Comparison of ENCODE assay signal across 7 mouse cellular contexts in genomic region chr11:98075195-98075808, GRCm38 (mm10). TPM values are rescaled to one million over a fixed set of nuclear protein-coding genes. Genes with fewer than 3 reads are reported as not detected.
DNase-seq lines count a peak whose midpoint lies in the region; ATAC-seq and TF ChIP-seq lines count a peak whose summit lies in the region.

No protein-coding gene starts in this region.

- TF ChIP-seq CTCF in intestine, postnatal 0 days (IDR thresholded peaks at IDR 0.05; ENCODE audit: low read depth) = peak; percentile 93
- TF ChIP-seq CTCF in small intestine, adult 2 months (IDR thresholded peaks at IDR 0.05; ENCODE audit: extremely low read depth, insufficient read length, insufficient replicate concordance, low read depth, low read length) = peak; percentile 86; the same call in 1 of the 2 replicates

- 22% methylated on average over 13 of the region's 13 CpGs for WGBS in intestine, postnatal 0 days
- WGBS in midbrain, embryonic 14.5 days = 15% methylated on average over 13 of the region's 13 CpGs
- 22% methylated on average over 13 of the region's 13 CpGs for WGBS in small intestine, adult 2 months

- no peaks in the 10 kb centered on the region for H3K27me3 ChIP-seq in intestine, postnatal 0 days (replicated peaks; ENCODE audit: control insufficient read depth, insufficient read depth, low read length)
- no peaks in the 10 kb centered on the region for H3K27me3 ChIP-seq in midbrain, embryonic 14.5 days (ENCODE audit: control insufficient read depth, insufficient read depth, low read length)
- no peaks in the 10 kb centered on the region for H3K27me3 ChIP-seq in small intestine, adult 2 months (ENCODE audit: control insufficient read depth, insufficient read depth, low read length)

- no peaks in the 10 kb centered on the region for H3K4me1 ChIP-seq in intestine, postnatal 0 days (replicated peaks; ENCODE audit: control insufficient read depth, insufficient read depth, low read length)
- H3K4me1 ChIP-seq in midbrain, embryonic 14.5 days (ENCODE audit: control insufficient read depth, insufficient read depth, low read length) = no peaks in the 10 kb centered on the region
- H3K4me1 ChIP-seq in small intestine, adult 2 months (ENCODE audit: control insufficient read depth, insufficient read depth, insufficient read length, low read length) = no peaks in the 10 kb centered on the region

- H3K36me3 ChIP-seq in intestine, postnatal 0 days (ENCODE audit: control insufficient read depth, insufficient read depth) = no peaks in the 10 kb centered on the region
- no peaks in the 10 kb centered on the region for H3K36me3 ChIP-seq in midbrain, embryonic 14.5 days (ENCODE audit: control insufficient read depth, insufficient read depth, low read length)
- H3K36me3 ChIP-seq in small intestine, adult 2 months (ENCODE audit: control insufficient read depth, insufficient read depth, low read length) = no peaks in the 10 kb centered on the region

- H3K27ac ChIP-seq in intestine, postnatal 0 days (ENCODE audit: low read depth, low read length) = no peak overlapping the region
- no peak overlapping the region for H3K27ac ChIP-seq in midbrain, embryonic 14.5 days (replicated peaks; ENCODE audit: low read depth, low read length)
- no peak overlapping the region for H3K27ac ChIP-seq in small intestine, adult 2 months (ENCODE audit: insufficient read depth, low read depth, low read length)

- DNase-seq in adrenal gland, adult 8-10 months = peak; percentile 78
- peak; percentile 82 for DNase-seq in embryo, embryonic 11.5 days (ENCODE audit: low read depth, low spot score)
- peak; percentile 91 to 97 for DNase-seq in left cerebral cortex, postnatal 25 days (ENCODE audit: low spot score in 2 of 2)
- peak; percentile 93 for DNase-seq in midbrain, embryonic 14.5 days

- TF ChIP-seq POLR2A in small intestine, adult 2 months (IDR thresholded peaks at IDR 0.05; ENCODE audit: low read depth, low read length) = no peak

- no peaks in the 10 kb centered on the region for H3K9me3 ChIP-seq in intestine, postnatal 0 days (ENCODE audit: control insufficient read depth)
- no peaks in the 10 kb centered on the region for H3K9me3 ChIP-seq in midbrain, embryonic 14.5 days (ENCODE audit: control insufficient read depth, low read length)

- peak; percentile 74 for ATAC-seq in granulocyte monocyte progenitor cell, adult 5-6 weeks (replicated peaks; ENCODE audit: poor library complexity, severe bottlenecking)
- ATAC-seq in intestine, postnatal 0 days = no peak
- ATAC-seq in midbrain, embryonic 14.5 days (ENCODE audit: low FRiP score, low TSS enrichment) = peak; percentile 31; the same call in 1 of the 2 replicates

- no peak overlapping the region for H3K4me2 ChIP-seq in intestine, postnatal 0 days (replicated peaks; ENCODE audit: low read depth)
- H3K4me2 ChIP-seq in midbrain, embryonic 14.5 days (ENCODE audit: low read length) = peak overlapping the region; percentile 30; the same call in 1 of the 2 replicates

- H3K9ac ChIP-seq in intestine, postnatal 0 days (ENCODE audit: low read depth, low read length) = no peak overlapping the region
- no peak overlapping the region for H3K9ac ChIP-seq in midbrain, embryonic 14.5 days (replicated peaks; ENCODE audit: low read length)

- intact Hi-C loops in left cerebral cortex, postnatal 25 days (cut with DNase I) = loop anchor here (1.0 to 2.0 kb wide), 2 partner anchors 44 to 177 kb away; no protein-coding TSS in a partner anchor

- no peak overlapping the region for H3K4me3 ChIP-seq in intestine, postnatal 0 days (ENCODE audit: low read depth, low read length)
- no peak overlapping the region for H3K4me3 ChIP-seq in midbrain, embryonic 14.5 days (replicated peaks; ENCODE audit: low read depth, low read length)
- no peak overlapping the region for H3K4me3 ChIP-seq in small intestine, adult 2 months (ENCODE audit: low read depth, low read length)

RNA-seq across cellular contexts. Expression of gene Stac2, which starts 22.0 kb away (rescaled TPM):
- 10 to 100 TPM in 1 of 4 experiments, 1 to 10 TPM in 3; 3.8 to 10.9 (median 6.6) TPM for total RNA-seq in adrenal gland, adult 8-10 months (2022)
- total RNA-seq in granulocyte monocyte progenitor cell, adult 5-6 weeks (2014; fragmentation: Nextera tagmentation) = not detected in 2 replicates
- total RNA-seq in granulocyte monocyte progenitor cell, adult 5-6 weeks (2017) = not detected in 2 replicates
- polyA plus RNA-seq in intestine, postnatal 0 days (2015; fragmentation: Nextera tagmentation; extraction: Ambion mirVana) = 0.13 TPM in 1 of 2 replicates, not detected in the other
- 10 to 100 TPM; 63.4 to 76.9 TPM for total RNA-seq in left cerebral cortex, postnatal 25 days (2021)
- 2.9 and 4.1 TPM in 2 replicates for polyA plus RNA-seq in midbrain, embryonic 14.5 days (2014; fragmentation: Nextera tagmentation; extraction: Ambion mirVana)
- 0.87 and 0.91 TPM in 2 replicates for polyA plus RNA-seq in small intestine, adult 2 months (2012; rRNA removed)

RNA-seq across cellular contexts. Expression of gene Rpl19, which starts 48.8 kb away (rescaled TPM):
- 1,000 to 10,000 TPM in 2 of 4 experiments, 100 to 1,000 TPM in 2; 894 to 1,148 (median 997) TPM for total RNA-seq in adrenal gland, adult 8-10 months (2022)
- 3,567 and 3,801 TPM in 2 replicates for total RNA-seq in granulocyte monocyte progenitor cell, adult 5-6 weeks (2014; fragmentation: Nextera tagmentation)
- total RNA-seq in granulocyte monocyte progenitor cell, adult 5-6 weeks (2017) = 1,586 and 1,858 TPM in 2 replicates
- 668 and 699 TPM in 2 replicates for polyA plus RNA-seq in intestine, postnatal 0 days (2015; fragmentation: Nextera tagmentation; extraction: Ambion mirVana)
- 100 to 1,000 TPM; 560 to 589 TPM for total RNA-seq in left cerebral cortex, postnatal 25 days (2021)
- polyA plus RNA-seq in midbrain, embryonic 14.5 days (2014; fragmentation: Nextera tagmentation; extraction: Ambion mirVana) = 685 and 710 TPM in 2 replicates
- 393 and 501 TPM in 2 replicates for polyA plus RNA-seq in small intestine, adult 2 months (2012; rRNA removed)

RNA-seq across cellular contexts. Expression of gene Cacnb1, which starts 52.5 kb away (rescaled TPM):
- total RNA-seq in adrenal gland, adult 8-10 months (2022) = 10 to 100 TPM in 2 of 4 experiments, 1 to 10 TPM in 2; 7.8 to 18.8 (median 13.6) TPM
- total RNA-seq in granulocyte monocyte progenitor cell, adult 5-6 weeks (2014; fragmentation: Nextera tagmentation) = 0.71 and 4.5 TPM in 2 replicates
- total RNA-seq in granulocyte monocyte progenitor cell, adult 5-6 weeks (2017) = 0.56 and 0.77 TPM in 2 replicates
- polyA plus RNA-seq in intestine, postnatal 0 days (2015; fragmentation: Nextera tagmentation; extraction: Ambion mirVana) = 2.8 and 3.2 TPM in 2 replicates
- 100 to 1,000 TPM; 155 to 167 TPM for total RNA-seq in left cerebral cortex, postnatal 25 days (2021)
- 40.6 and 61.2 TPM in 2 replicates for polyA plus RNA-seq in midbrain, embryonic 14.5 days (2014; fragmentation: Nextera tagmentation; extraction: Ambion mirVana)
- polyA plus RNA-seq in small intestine, adult 2 months (2012; rRNA removed) = 3.2 and 5.7 TPM in 2 replicates

Comparison
In these comparisons a context has a peak if more than half of its experiments do, and no peak if none do; other contexts are left out.
1. RNA of gene Stac2, which starts 22.0 kb away (total RNA-seq): 63.4 to 76.9 TPM in left cerebral cortex, postnatal 25 days; 3.8 to 10.9 TPM in adrenal gland, adult 8-10 months and not detected in granulocyte monocyte progenitor cell, adult 5-6 weeks; every median in the first group is over 4 times any median in the second.
2. RNA of gene Cacnb1, which starts 52.5 kb away (total RNA-seq): 155 to 167 TPM in left cerebral cortex, postnatal 25 days; 7.8 to 18.8 TPM in adrenal gland, adult 8-10 months and 0.56 to 4.5 TPM in granulocyte monocyte progenitor cell, adult 5-6 weeks; every median in the first group is over 4 times any median in the second.
3. Peak in every context shown above with its lines, with median percentiles within 50 percentile points of each other: DNase-seq.